Mouse (Mus musculus) gastrocnemius, postnatal 25 days (tissue): ENCODE results near the gene Timm10b. TPM values are rescaled to one million over a fixed set of nuclear protein-coding genes. Genes with fewer than 3 reads are reported as not detected.

Experiments used
- DNase-seq: peaks from one replicate; pipeline ENCODE4 v3.0.0; 2022
- long read RNA-seq, 2 experiments: library from polyadenylated mRNA; stranded (forward); transcript quantifications; one replicate each; pipeline ENCODE4 v2.0.0; 2021
- total RNA-seq, 2 experiments: library from RNA; stranded (reverse); gene quantifications; 1 replicate in 1 of 2; 2 replicates in 1 of 2; pipeline ENCODE4 v1.2.3; 2021

Gene Timm10b
- 10 to 100 TPM; 58.3 to 59.5 TPM for total RNA-seq
- long read RNA-seq, experiment 1, transcript Timm10b-203 (3 exons, 3,273 nt) = major isoform, 95 of 172 reads
- long read RNA-seq, experiment 1, transcript Timm10b-201 (4 exons, 694 nt) = minor isoform, 23 of 172 reads
- long read RNA-seq, experiment 1, transcript Timm10b-210 (2 exons, 373 nt) = minor isoform, 23 of 172 reads
- long read RNA-seq, experiment 1, transcript Timm10b-211 (4 exons, 529 nt) = minor isoform, 9 of 172 reads
- long read RNA-seq, experiment 1, partial matches to known transcripts = 1 of 172 reads
- long read RNA-seq, experiment 1, other reads (novel, unspliced or antisense) = 14 of 172 reads
- long read RNA-seq, experiment 2, transcript Timm10b-211 (4 exons, 529 nt) = minor isoform, 10 of 109 reads
- long read RNA-seq, experiment 2, transcript Timm10b-201 (4 exons, 694 nt) = minor isoform, 20 of 109 reads
- long read RNA-seq, experiment 2, transcript Timm10b-210 (2 exons, 373 nt) = minor isoform, 14 of 109 reads
- long read RNA-seq, experiment 2, transcript Timm10b-203 (3 exons, 3,273 nt) = major isoform, 57 of 109 reads
- long read RNA-seq, experiment 2, partial matches to known transcripts = 0 of 109 reads
- long read RNA-seq, experiment 2, other reads (novel, unspliced or antisense) = 5 of 109 reads

GRCm38 (mm10) chr7:105639756-105640155, at the start of gene Timm10b:
Gene Timm10b, plus strand, starts transcription at chr7:105640056.
- no peak for DNase-seq

DNA sequence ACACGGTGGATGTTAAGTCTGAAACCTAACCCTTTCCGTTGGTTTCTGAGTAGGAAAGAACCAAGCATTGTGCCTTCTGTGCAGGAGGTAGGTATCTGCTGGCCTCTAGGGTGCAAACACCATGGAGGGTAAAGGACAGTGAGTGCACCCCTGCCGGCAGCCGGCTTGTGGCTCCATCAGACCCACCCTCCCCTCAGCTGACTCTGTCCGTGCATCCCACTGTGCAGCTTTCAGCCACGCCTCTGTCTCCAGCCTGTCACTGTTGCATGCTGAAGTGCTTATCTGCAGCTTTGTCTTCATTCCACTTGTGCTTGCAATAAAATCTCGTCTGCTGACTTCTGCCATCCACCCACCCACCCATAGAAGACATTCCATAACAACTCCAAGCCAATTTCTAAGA, 49.8 kb upstream of the Timm10b start:
- no peak for DNase-seq

DNA sequence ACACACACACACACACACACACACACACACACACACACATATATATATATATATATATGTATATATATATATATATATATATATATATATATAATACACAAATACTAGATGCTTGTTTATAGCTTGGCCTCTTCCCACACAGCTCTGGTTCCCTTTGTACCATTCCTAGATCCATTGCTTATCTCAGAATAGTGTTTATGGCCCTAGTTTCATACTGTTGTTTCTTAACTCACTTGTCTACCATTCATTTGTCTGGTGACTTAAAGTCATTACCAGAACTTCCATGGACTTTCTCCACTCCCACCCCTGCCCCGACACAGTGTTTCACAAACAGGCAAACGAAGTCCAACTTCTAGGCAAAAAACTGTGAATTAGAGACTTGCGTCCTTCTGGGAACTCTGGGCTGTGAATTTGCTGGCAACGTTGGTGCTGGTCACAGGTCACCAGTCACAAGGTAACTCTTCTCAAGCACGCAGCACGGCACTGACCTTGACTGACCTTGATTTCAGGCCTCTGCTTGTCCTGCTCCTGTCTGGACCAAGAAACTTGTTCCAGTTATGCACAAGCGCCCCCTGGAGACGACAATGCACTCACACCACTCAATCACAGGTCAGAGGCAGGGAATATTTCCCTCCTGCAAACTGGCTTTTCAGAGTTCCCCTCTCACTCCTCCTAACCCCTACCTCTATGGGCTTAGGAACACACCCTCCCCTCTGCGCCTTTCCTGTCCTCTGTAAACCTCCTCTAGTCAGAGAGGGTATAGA, 36.8 kb upstream of the Timm10b start:
- peak; percentile 36 for DNase-seq

GRCm38 (mm10) chr7:105608467-105608866, 31.4 kb upstream of the Timm10b start:
- DNase-seq = no peak

- no peak for DNase-seq
Observed at GRCm38 (mm10) chr7:105611767-105612166, 28.1 kb upstream of the Timm10b start.

DNA sequence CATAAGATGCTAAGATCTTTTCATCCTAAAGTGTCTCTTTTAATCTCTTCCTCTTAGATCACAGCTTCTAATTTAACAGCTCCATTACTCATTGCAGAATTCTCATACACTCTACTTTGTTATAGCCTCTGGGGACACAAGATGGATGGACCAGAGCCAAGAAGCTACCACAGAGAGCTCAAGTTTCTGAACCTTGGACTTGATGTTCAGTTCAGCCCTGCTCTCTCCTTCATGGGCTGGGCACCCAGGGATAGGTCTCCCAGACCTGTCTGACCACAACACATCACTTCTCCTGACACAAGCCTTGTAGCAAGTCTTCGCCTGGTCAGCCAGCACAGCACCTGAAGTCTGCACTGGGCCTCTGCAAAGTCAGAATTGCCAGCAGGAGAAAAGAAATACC, 25.5 kb upstream of the Timm10b start:
- no peak for DNase-seq

DNA sequence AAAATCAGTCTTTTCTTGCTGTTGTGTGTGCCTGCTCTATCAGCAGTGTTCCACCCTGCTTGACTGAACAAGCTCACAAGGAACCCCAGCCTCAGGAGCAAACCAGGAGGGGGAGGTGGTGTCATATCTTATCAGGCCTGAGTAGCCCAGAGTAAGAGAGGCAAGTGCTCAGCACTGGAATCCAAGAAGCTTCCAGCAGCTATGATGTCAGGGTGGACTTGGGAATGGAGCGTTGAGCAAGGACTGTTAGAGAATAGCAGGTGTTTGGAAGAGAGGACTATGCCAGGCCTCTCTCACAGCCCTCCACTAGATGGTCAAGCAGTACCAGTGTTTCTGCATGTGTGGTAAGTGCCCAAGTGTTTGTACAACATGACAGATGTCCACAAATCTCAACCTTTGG, 24.1 kb upstream of the Timm10b start:
- DNase-seq = no peak

- no peak for DNase-seq
Observed at GRCm38 (mm10) chr7:105616561-105616960, 23.3 kb upstream of the Timm10b start.

- no peak for DNase-seq
Observed at GRCm38 (mm10) chr7:105617810-105618209, 22.0 kb upstream of the Timm10b start.

DNA sequence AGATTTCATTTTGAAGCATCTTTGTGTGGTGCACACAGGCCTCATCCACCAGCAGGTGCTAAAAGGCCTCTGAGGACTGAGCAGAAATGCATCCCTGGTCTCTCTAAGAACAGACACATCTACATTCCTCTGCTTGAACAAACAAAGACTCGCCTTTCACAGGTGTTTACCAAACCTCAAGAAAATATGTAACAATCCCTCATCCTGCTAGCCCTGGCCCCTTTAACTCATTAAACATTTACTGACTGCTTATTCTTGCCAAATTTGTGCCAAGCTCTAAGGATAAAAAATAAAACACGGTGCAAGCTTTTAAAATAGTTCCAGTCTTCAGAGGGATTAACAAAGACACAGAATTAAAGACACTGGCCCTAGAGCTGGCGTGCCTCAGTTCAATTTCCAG, 20.2 kb upstream of the Timm10b start:
- DNase-seq = no peak

DNA sequence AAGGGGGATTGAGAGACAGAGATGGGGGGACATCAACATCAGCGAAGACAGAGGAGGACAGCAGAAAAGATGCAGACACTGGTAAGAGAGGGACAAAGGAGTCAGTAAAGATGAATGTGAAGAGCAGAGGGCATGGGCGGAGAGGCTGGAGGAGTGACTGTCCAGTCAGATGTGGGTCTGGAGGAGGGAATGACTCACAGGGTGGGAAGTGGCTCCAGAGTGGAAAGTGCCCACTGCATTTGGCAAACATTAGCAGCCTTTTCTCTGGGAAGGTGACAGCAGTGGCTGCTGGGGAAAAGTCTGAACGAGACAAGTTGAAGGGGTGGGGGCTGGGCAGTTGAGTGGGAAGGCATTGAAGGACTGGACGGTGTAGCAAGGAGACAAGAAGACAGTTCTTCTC, 18.8 kb upstream of the Timm10b start:
- no peak for DNase-seq

GRCm38 (mm10) chr7:105621646-105622292, 18.1 kb upstream of the Timm10b start:
- no peak for DNase-seq

- no peak for DNase-seq
Observed at GRCm38 (mm10) chr7:105625397-105625796, 14.5 kb upstream of the Timm10b start.

GRCm38 (mm10) chr7:105628633-105629032, 11.2 kb upstream of the Timm10b start:
- peak; percentile 76 for DNase-seq

DNA sequence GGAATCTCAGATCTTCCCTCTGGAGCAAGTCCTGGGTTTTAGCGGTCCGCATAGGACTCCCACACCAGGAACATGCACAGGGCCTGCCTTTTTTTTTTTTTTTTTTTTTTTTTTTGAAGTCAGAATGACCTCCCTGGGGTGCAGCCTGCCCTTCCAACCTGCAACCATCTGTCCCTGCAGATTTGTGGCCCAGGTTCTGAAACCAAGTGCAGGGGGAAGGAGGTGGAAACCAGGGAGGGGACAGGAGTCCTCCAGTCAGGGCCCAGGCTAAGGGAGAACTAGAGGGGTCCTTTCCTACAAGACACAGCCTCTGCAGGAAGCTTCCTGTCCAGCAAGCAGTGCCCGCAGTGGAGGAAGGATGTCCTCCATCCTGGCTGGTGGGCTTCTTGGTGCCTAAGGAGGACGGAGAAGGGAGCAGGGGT, 7.3 kb upstream of the Timm10b start:
- DNase-seq = no peak

DNA sequence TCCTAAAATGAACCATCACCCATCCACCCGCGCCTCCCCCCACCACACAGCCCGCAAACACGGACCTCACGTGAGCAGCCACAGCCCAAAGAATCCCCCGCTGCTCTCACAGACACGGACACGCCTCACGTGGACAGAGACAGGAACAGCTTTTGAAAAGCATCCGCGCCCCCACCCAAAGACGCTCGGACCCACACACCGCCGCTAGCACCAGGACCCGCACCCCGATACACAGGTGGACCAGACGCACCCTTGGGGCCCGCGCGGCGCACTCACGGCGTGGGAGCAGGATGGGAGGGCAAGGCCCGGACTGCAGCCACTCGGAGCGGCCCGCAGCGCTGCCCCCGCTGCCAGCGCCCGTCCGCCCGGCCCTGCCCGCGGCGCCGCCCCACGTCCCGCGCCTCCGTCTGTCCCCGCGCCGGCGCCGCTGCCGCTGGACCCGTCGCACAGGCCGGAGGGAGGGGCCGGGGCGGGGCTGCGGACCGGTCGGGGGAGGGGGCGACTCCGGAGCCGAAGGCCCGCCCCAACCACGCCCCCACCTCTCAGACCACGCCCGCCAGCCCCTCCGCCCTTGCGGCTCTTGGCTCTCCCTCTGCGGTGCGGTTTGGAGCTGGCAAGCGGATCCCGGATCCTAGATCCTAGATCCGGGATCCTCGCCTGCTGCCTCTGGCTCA, 6.6 kb upstream of the Timm10b start, which contains the start of gene Trim3:
TSS of gene Trim3 (minus strand) at position 445 of the 674 bp plus-strand sequence.
- peak; percentile 94 for DNase-seq

- DNase-seq = no peak
Observed at GRCm38 (mm10) chr7:105633801-105634135, 6.1 kb upstream of the Timm10b start.

DNA sequence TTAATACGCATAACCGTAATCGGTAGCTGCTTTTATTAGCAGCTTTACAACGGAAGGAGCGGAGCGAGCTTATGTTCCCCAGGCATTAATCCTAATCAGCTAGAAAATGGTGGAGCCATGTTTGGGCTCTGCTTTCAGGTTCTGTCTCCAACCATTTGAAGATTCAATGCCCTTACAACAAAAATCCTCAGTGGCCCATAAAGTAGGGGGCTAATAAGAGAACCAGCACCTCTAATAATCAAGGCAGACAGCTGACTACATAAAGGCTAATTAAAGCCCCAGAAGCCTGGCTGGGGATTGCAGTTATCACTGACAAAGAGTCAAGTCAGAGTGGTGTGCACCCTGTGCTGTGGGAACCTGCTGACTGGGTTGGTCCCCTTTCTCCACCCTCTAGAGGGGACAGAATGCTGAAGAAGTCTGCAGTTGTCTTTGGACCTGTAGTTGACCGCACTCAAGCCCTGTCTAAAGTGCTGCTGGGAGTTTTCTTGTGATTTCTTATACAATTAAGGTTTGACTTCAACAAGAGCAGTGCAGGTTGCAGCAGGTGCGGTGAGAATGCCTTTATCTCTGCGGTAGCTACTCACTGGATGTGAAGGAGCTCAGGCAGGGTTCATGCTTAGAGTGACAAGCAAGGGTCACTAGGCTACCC, 5.5 kb upstream of the Timm10b start:
- DNase-seq = no peak

DNA sequence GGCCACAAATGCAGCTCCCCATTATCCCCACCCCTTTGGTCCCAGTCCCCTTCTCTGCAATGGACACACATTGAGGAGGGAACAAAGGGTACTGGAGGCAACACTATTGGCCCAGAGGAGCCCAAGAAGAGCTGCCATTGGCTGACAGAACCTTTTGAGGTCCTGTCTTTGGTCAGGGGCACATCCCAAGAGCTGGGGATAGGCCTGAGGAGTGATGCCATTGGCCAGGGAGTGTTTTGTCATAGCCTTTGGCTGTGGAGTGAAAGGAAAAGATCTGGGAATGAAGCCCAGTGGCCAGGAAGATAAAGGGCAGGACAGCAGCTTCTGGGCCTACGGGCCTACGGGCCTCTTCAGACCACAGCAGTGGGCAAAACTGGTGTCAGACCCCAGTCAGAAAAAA, 4.1 kb upstream of the Timm10b start:
- DNase-seq = peak; percentile 33

DNA sequence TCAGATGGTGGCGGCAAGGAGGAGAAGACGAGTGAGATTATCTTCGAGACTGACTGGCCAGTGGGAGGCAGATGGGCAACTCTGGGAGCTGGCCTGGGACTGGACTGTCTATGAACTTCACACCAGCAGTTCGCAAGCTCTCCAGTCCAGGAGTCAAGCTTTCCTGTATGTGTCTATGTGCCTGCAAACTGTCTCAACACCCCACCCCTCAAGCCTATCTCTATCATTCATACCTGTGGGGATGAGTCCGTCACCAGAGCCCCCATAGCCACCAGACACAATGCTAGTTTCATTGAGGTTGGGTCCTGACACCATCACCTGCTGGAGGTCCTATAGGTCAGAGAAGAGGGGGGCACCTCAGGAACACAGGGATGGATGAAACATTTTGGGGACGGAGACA, 1.1 kb upstream of the Timm10b start:
- DNase-seq = no peak

DNA sequence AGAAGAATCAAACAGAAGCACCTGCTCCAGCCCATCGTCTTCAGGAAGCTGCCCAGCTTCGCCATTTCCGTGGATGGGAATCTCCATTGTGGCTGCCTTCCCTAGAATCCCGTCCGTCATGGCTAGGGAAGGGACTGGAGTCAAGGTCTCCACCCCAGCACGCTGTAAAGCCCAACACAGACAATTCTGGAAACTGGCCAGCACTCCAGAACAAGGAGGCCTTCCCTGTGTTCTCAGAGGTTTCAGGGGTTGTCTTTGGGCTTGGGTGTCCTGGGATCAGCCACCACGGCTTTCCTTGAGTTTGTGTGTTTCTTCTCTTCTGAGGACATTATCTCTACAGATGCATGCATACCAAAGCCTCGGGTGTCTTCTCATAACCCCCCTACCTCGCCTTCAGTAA, 552 bp upstream of the Timm10b start:
- DNase-seq = no peak
